Mouse (Mus musculus): ENCODE measurements around the gene Fbxo6. TPM values are rescaled to one million over a fixed set of nuclear protein-coding genes. Genes with fewer than 3 reads are reported as not detected.
"Not testable (repeated sequence)": the region's sequence is repeated elsewhere in the genome, so short reads cannot be mapped to it uniquely, and the experiment has no call there.

The Fbxo6 gene
- polyA plus RNA-seq, 1 experiment from 2014 or later, result 20.8 TPM

DNA sequence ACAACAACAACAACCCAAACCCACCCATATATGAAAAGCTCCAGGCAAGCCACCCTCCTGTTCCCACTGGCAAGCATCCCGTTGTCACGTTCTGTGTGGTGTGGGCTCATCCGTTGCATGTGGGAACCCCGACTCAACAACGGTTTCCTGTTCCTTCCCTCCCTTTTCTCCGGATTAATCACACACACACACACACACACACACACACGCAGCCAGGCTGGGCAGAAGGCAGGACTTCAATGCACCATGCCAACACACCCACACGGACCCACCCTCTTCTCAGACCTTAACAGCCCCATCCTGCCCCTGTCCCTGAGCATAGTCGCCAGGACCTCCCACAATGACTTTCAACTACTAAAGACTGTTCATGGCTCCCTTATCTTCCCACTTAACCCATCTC is 31.4 kb downstream of the Fbxo6 start:
- Histone ChIP-seq H3K4me3 (no peak overlapping the region), H3K4me2 (no peak overlapping the region), H3K9me3 (no peaks in the 10 kb centered on the region), H3K36me3 (no peaks in the 10 kb centered on the region), H3K27me3 (0 out of 2 replicates have a peak, but pooled peaks cover under 1% of the 10 kb centered on the region), H3K27ac (no peak overlapping the region), H3K4me1 (peaks cover 4% of the 10 kb centered on the region), H3K9ac (no peak overlapping the region)
- WGBS, result 72% methylated on average over 9 of the region's 9 CpGs
- no peak for ATAC-seq (ENCODE audit: insufficient number of reproducible peaks, low FRiP score, low TSS enrichment, low read depth)

DNA sequence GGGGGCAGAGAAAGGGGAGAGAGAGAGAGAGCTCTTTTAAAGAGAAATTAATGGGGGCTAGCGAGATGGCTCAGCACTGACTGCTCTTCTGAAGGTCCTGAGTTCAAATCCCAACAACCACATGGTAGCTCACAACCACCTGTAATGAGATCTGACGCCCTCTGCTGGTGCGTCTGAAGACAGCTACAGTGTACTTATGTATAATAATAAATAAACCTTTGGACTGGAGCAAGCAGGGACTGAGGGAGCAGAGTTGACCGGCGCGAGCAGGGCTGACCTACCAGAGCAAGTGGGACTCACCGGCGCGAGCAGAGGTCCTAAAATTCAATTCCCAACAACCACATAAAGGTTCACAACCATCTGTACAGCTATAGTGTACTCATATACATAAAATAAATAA is 32.4 kb downstream of the Fbxo6 start:
- not testable (repeated sequence) for H3K27ac ChIP-seq; H3K9ac ChIP-seq; H3K9me3 ChIP-seq; H3K36me3 ChIP-seq; ATAC-seq (ENCODE audit: insufficient number of reproducible peaks, low FRiP score, low TSS enrichment, low read depth); H3K4me3 ChIP-seq; H3K4me2 ChIP-seq; H3K27me3 ChIP-seq
- WGBS, result 90% methylated on average over 9 of the region's 9 CpGs
- peaks cover 12% of the 10 kb centered on the region for H3K4me1 ChIP-seq

DNA sequence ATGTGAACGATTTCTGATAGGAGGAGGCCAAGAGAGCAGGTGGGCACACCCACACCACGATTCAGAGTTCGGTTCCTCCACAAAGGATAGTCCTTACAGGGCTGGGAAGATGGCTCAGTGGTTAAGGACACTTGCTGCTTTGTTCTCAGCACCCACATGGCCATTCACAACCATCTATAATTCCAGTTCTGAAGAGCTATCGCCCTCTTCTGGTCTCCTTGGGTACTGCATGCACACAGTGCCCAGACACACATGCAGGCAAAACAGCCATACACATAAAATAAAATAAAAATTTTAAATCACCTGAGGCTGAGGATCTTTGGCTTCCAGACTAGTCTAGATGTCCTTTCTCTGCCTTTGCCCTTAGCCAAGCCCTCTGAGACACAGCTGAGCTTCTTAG is 34.5 kb downstream of the Fbxo6 start:
- Histone ChIP-seq H3K4me2 (no peak overlapping the region), H3K27me3 (peaks cover 7% of the 10 kb centered on the region; the same call in 1 of the 2 replicates), H3K27ac (no peak overlapping the region), H3K9me3 (no peaks in the 10 kb centered on the region), H3K9ac (no peak overlapping the region), H3K36me3 (no peaks in the 10 kb centered on the region), H3K4me1 (peaks cover 10% of the 10 kb centered on the region), H3K4me3 (no peak overlapping the region)
- WGBS, result 75% methylated on average over 4 of the region's 4 CpGs
- no peak for ATAC-seq (ENCODE audit: insufficient number of reproducible peaks, low FRiP score, low TSS enrichment, low read depth)

DNA sequence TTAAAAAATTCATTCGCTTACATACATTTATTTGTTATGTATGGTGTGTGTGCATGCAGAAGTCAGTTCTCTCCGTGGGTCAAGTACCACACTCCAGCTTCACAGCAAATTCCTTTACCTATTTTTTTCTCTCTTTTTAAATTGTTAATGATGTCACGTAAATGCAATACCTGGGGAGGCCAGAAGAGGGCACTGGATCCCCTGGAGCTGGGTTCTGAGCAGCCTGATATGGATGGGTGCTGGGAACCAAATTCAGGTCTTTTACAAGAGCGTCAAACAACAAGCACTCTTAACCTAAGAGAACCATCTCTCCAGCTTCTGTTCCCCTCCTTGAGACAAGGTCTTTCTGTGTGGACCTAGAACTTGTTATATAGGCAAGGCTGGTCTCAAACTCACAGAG is 35.3 kb downstream of the Fbxo6 start:
- no peak overlapping the region for H3K4me2 ChIP-seq
- H3K36me3 ChIP-seq, result no peaks in the 10 kb centered on the region
- H3K27me3 ChIP-seq, result peaks cover 7% of the 10 kb centered on the region; the same call in 1 of the 2 replicates
- H3K4me3 ChIP-seq, result no peak overlapping the region
- H3K9ac ChIP-seq, result no peak overlapping the region
- no peak for ATAC-seq (ENCODE audit: insufficient number of reproducible peaks, low FRiP score, low TSS enrichment, low read depth)
- H3K4me1 ChIP-seq, result peaks cover 9% of the 10 kb centered on the region
- H3K27ac ChIP-seq, result no peak overlapping the region
- 78% methylated on average over 4 of the region's 4 CpGs for WGBS
- no peaks in the 10 kb centered on the region for H3K9me3 ChIP-seq

DNA sequence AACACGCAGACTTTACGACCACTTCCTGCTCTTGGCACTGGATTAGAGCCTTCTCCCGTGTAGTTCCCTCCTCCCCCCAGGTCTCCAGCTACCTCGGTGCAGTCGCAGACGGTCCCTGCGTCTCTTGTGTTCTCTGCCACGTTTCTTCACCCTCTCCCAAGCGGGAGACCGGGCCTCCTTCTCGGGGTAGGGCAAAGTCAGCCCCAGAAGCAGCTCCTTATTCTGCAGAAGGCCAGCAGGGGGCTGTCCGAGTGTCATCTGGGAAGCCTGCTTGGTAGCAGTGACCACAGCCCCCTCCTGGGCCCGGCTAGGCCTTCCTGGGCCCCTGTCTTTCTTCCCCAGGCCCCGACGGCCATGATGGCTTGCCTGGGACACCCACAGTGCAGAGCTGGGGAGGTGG is 36.5 kb downstream of the Fbxo6 start:
- no peak overlapping the region for H3K27ac ChIP-seq
- WGBS, result 3% methylated on average over 15 of the region's 15 CpGs
- H3K36me3 ChIP-seq, result no peaks in the 10 kb centered on the region
- no peak overlapping the region for H3K9ac ChIP-seq
- H3K9me3 ChIP-seq, result no peaks in the 10 kb centered on the region
- peaks cover 7% of the 10 kb centered on the region; the same call in 1 of the 2 replicates for H3K27me3 ChIP-seq
- H3K4me2 ChIP-seq, result 0 out of 2 replicates have a peak overlapping the region, but pooled peaks have one; percentile 10
- H3K4me3 ChIP-seq, result no peak overlapping the region
- H3K4me1 ChIP-seq, result peaks cover 9% of the 10 kb centered on the region
- ATAC-seq (ENCODE audit: insufficient number of reproducible peaks, low FRiP score, low TSS enrichment, low read depth), result 0 out of 2 replicates have a peak, but pooled peaks have one; percentile 7

DNA sequence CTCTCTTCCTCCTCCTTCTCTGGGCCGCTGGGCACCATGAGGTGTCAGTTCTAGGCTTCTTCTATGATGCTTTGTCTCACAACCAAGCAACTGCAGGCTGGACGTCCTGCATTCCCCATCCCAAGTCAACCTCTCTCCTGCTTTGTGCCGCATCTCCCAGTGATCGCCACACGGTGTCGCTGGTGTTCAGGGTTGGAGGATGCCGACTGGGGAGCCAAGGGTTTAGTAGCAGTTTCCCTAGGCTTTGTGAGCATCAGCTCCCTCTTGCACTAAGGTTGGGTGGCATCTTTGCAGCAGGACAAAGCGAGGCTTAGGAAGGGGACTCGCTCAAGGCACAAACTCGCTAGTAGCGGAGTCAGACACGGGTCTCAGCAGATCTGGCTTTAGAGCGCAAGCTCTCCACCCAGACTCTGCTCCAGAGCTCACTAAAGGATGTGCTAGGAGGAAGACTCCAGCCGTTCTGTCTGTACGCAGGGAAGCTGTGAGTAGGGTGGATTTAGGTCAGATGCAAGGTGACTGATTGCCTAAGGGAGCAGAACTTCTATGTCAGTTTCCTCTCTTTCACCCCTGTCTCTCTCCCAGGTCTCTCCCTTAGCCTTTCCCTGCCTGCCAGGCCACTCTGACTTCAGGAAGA is 37.1 kb downstream of the Fbxo6 start:
- H3K27ac ChIP-seq, result no peak overlapping the region
- H3K9me3 ChIP-seq, result no peaks in the 10 kb centered on the region
- no peak overlapping the region for H3K9ac ChIP-seq
- H3K4me1 ChIP-seq, result peaks cover 9% of the 10 kb centered on the region
- no peaks in the 10 kb centered on the region for H3K36me3 ChIP-seq
- WGBS, result 8% methylated on average over 15 of the region's 15 CpGs
- H3K4me2 ChIP-seq, result peak overlapping the region; percentile 33; the same call in 1 of the 2 replicates
- H3K4me3 ChIP-seq, result no peak overlapping the region
- no peak; the same call in 1 of the 2 replicates for ATAC-seq (ENCODE audit: insufficient number of reproducible peaks, low FRiP score, low TSS enrichment, low read depth)
- peaks cover 7% of the 10 kb centered on the region; the same call in 1 of the 2 replicates for H3K27me3 ChIP-seq

DNA sequence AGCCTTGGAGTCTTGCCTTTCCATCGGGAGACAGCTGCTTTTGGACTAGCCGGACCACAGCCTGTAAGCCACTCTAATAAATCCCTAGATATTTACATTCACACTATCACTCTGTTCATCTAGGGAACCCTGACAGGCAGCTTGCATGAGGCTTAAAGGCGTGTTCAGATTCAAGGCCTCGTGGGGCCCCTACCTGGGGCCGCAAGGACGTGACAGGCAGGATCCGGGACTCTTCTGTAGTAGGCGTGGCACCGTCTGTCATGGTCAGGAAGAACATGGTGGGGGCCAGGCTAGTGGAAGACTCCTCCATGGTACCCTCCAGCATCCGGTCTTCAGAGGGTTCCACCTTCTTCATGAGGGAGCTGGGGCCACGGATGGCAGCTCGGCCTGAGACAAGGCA is 39.4 kb downstream of the Fbxo6 start:
- H3K4me3 ChIP-seq, result no peak overlapping the region
- no peaks in the 10 kb centered on the region for H3K9me3 ChIP-seq
- H3K4me2 ChIP-seq, result no peak overlapping the region
- no peak overlapping the region for H3K27ac ChIP-seq
- ATAC-seq (ENCODE audit: insufficient number of reproducible peaks, low FRiP score, low TSS enrichment, low read depth), result no peak
- peaks cover 18% of the 10 kb centered on the region for H3K4me1 ChIP-seq
- 77% methylated on average over 12 of the region's 12 CpGs for WGBS
- H3K36me3 ChIP-seq, result no peaks in the 10 kb centered on the region
- H3K27me3 ChIP-seq, result peaks cover 7% of the 10 kb centered on the region; the same call in 1 of the 2 replicates
- H3K9ac ChIP-seq, result no peak overlapping the region

DNA sequence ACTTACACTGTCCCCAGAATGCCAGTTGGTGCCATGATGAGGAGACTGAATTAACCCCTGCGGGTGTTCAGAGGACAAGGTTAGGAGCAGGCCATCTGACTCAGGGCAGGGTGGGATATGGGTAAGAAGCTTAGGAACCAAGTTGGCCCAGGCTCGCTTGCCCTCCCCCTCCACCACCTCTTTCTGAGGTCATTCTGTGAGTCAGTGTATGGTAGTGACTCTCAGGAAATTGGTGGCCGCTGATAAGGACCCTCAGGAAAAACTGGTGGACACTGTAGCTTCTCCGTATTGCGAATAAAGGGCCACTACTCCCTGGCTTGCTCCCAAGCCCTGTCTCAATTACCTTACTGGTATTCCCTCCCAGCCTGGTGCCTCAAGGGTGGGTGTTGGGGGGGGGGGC is 42.7 kb downstream of the Fbxo6 start:
- no peak overlapping the region for H3K4me3 ChIP-seq
- WGBS, result 74% methylated on average over 5 of the region's 5 CpGs
- peaks cover 10% of the 10 kb centered on the region for H3K4me1 ChIP-seq
- H3K36me3 ChIP-seq, result no peaks in the 10 kb centered on the region
- no peak overlapping the region for H3K4me2 ChIP-seq
- H3K27ac ChIP-seq, result no peak overlapping the region
- no peaks in the 10 kb centered on the region for H3K27me3 ChIP-seq
- no peak for ATAC-seq (ENCODE audit: insufficient number of reproducible peaks, low FRiP score, low TSS enrichment, low read depth)
- H3K9me3 ChIP-seq, result no peaks in the 10 kb centered on the region
- no peak overlapping the region for H3K9ac ChIP-seq

DNA sequence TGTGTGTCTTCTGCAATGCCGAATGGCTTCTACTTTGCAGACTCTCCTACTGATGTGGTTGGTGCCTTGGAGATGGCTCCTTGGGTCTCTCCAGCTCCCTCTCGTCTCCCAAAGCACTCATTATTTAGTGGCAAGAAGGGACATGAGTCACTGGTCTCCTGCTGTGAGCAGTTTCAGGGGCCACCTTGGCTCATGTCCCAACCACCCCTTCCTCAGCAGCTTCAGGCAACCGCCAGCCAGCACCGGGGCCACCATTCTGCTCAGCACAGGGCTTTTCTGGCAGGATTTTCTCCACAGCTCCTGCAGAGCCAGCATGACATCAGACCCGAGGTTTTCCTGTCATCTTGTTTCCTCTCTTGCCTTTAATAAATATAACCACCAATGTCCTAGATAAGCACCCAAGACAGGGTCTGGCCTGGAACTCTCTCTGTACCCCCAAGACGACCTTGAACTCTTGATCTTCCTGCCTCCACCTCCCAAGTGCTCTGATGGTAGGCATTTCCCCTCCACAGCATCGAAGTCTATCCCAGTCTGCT is 43.3 kb downstream of the Fbxo6 start:
- H3K9ac ChIP-seq, result no peak overlapping the region
- peaks cover 10% of the 10 kb centered on the region for H3K4me1 ChIP-seq
- no peaks in the 10 kb centered on the region for H3K9me3 ChIP-seq
- no peak overlapping the region for H3K27ac ChIP-seq
- no peak overlapping the region for H3K4me2 ChIP-seq
- H3K27me3 ChIP-seq, result no peaks in the 10 kb centered on the region
- 50% methylated on average over 7 of the region's 7 CpGs for WGBS
- ATAC-seq (ENCODE audit: insufficient number of reproducible peaks, low FRiP score, low TSS enrichment, low read depth), result no peak
- H3K4me3 ChIP-seq, result no peak overlapping the region
- no peaks in the 10 kb centered on the region for H3K36me3 ChIP-seq

DNA sequence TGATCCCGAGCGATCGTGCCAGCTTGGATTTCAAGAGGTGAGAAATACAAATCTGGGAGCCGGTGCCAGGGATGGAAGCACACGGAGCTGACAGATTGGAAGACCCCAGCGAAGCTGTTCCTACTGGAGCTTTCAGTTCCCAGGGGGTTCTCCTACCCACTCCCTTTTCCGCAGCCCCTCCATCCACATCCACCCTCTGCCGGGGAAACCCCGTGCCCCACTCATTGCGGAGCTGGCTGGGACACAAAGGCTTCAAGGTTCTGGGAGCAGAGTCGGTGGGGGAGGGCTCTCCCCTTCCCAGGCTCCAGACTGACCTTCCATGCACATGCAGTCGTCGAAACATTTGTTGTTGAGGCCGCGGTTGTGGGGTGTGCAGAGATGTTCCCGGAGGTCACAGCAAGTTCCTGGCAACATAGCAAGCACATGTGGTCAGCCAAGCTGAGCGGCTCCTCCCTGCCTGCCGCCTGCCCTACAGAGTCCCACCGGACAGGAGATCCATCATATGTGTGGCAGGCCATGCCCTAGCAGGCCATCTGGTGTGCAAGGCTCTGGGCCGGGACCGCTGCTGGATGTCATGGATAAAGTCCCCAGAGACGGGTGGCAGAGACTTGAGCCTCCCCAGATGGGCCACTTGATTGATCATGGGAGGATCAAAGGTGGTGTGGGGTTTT is 44.2 kb downstream of the Fbxo6 start:
- 0 out of 2 replicates have a peak overlapping the region, but pooled peaks have one; percentile 17 for H3K9ac ChIP-seq
- no peaks in the 10 kb centered on the region for H3K36me3 ChIP-seq
- no peak overlapping the region for H3K27ac ChIP-seq
- no peak for ATAC-seq (ENCODE audit: insufficient number of reproducible peaks, low FRiP score, low TSS enrichment, low read depth)
- H3K9me3 ChIP-seq, result no peaks in the 10 kb centered on the region
- 32% methylated on average over 22 of the region's 22 CpGs for WGBS
- H3K27me3 ChIP-seq, result no peaks in the 10 kb centered on the region
- H3K4me2 ChIP-seq, result 0 out of 2 replicates have a peak overlapping the region, but pooled peaks have one; percentile 20
- no peak overlapping the region for H3K4me3 ChIP-seq
- peaks cover 10% of the 10 kb centered on the region for H3K4me1 ChIP-seq

DNA sequence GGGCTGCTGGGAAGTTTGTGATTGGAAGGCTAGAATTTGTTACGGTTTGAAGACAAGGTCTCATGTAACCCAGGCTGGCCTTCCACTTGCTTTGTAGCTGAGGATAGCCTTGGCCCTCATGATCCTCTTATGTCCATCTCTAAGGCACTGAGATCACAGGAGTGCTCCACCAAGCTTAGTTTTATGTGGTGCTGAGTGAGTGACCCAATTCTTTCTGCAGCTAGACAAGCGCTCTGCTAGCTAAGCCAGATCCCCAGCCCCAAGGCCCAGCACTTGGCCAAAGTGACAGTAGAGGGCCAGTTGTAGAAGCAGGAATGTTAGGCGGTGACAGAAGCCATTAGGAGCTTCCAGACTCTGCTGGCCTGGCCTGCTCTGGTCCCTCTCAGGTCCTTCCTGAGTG is 47.8 kb downstream of the Fbxo6 start:
- WGBS, result 80% methylated on average over 3 of the region's 3 CpGs
- no peaks in the 10 kb centered on the region for H3K9me3 ChIP-seq

More for the DNA sequence above, 47.8 kb downstream of the Fbxo6 start:
- Histone ChIP-seq H3K4me1 (peaks cover 18% of the 10 kb centered on the region), H3K36me3 (no peaks in the 10 kb centered on the region), H3K27ac (no peak overlapping the region), H3K27me3 (no peaks in the 10 kb centered on the region), H3K9ac (no peak overlapping the region), H3K4me3 (no peak overlapping the region), H3K4me2 (no peak overlapping the region)
- no peak for ATAC-seq (ENCODE audit: insufficient number of reproducible peaks, low FRiP score, low TSS enrichment, low read depth)
